Mouse (Mus musculus): Measurements from ENCODE around the gene 4930595D18Rik.

Gene 4930595D18Rik

DNA sequence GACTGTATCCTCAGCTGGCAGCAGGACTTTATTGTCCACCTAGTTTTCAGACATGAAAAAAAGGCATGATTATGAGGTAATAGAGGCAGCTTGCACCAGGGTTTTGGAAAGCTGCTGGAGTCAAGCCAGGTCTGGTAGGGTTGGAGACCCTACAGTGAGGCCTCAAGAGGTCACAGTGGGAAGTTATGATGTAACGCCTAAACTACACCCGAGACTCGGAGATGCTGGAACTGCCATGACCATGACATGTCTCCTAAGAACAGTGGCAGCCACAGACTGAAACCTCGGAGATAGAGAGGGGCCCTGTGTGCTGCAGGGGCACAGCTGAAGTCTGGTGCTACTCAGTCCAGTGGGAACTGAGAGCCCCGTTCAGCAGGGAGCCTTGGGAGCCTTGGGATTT is at the start of gene 4930595D18Rik:
TSS of gene 4930595D18Rik (minus strand) at position 16 of the 400 bp plus-strand sequence.
- no peak for DNase-seq (ENCODE audit: low read depth, low spot score)

GRCm38 (mm10) chr12:111233798-111234197 is 49.5 kb upstream of the 4930595D18Rik start:
- no peak for DNase-seq (ENCODE audit: low read depth, low spot score)

DNA sequence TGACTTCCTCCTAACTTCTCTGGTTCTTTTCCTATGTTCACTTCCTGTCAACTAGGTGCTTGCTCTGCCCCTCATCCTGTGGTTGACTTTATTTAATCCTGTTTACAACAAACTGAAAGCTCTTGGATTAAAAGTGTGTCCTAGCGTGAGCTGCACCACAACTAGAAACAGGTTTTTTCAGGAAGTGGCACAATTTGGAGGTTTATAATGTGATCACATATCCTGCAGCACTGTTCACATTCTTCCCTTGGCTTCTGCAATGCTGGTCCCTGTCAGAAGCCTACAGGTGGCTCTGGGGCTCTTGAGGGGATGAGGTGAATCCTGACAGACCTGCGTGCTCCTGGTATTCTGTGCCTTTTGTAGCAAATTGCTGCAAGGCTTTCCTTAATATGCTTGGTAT is 46.5 kb upstream of the 4930595D18Rik start:
- no peak for DNase-seq (ENCODE audit: low read depth, low spot score)

GRCm38 (mm10) chr12:111228488-111228887 is 44.2 kb upstream of the 4930595D18Rik start:
- no peak for DNase-seq (ENCODE audit: low read depth, low spot score)

GRCm38 (mm10) chr12:111227410-111227809 is 43.1 kb upstream of the 4930595D18Rik start:
- no peak for DNase-seq (ENCODE audit: low read depth, low spot score)

GRCm38 (mm10) chr12:111225197-111225780 is 41.0 kb upstream of the 4930595D18Rik start:
- DNase-seq (ENCODE audit: low read depth, low spot score), result no peak

- DNase-seq (ENCODE audit: low read depth, low spot score), result no peak
These were observed 34.6 kb upstream of the 4930595D18Rik start for GRCm38 (mm10) chr12:111218867-111219266.

DNA sequence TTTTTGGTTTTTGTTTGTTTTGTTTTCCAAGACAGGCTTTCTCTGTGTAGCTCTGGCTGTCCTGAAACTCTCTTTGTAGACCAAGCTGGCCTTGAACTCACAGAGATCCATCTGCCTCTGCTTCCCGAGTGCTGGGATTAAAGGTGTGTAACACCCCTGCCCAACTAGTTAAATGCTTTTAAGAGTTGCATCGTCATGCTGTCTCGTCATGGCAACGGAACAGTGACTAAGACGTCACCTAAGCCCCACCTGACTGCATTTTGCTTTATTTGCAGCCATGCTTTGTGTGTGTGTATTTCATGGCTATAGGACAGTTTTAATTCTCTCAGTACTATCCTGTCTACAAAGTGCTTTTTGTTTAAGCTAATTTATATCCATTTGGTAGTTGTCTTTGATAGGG is 27.4 kb upstream of the 4930595D18Rik start:
- DNase-seq (ENCODE audit: low read depth, low spot score), result no peak

DNA sequence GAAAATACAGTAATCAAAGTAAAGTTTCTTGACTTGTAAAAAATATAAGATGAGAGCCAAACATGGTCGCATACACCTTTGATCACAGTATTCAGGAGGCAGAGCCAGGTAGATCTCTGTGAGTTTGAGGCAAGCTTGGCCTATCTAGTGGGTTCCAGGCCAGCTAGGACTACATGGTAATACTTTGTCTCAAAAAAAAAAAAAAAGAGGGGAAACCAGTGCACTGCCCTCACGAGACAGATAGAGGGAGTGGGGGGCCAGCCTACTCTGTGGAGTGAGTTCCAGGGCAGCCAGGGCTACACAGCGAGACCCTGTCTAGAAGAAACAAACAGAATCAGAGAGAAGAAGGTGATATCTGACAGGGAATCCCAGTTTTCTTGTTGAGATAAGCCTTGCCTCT is 23.4 kb upstream of the 4930595D18Rik start:
- no peak for DNase-seq (ENCODE audit: low read depth, low spot score)

- no peak for DNase-seq (ENCODE audit: low read depth, low spot score)
These were observed 19.7 kb upstream of the 4930595D18Rik start for GRCm38 (mm10) chr12:111203945-111204344.

DNA sequence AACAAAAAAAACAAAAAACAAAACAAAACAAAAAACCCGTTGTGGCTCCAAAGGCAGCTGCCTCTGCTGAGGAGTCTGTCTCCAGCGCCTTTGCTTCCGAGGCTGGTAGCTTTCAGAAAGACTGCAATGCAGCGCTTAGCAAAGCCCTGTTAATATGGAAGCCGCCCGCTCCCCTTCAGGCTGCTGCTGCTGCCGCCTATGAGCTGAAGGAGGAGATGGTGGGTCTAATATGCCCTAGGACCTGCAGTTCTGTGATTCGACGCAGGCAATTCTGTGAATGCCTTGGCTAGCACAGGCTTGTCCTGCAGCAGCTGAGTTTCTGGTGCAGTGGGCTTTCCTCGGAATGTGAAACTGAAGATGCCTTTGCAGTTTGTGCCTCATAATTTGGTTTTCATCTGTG is 18.8 kb upstream of the 4930595D18Rik start:
- DNase-seq (ENCODE audit: low read depth, low spot score), result no peak

DNA sequence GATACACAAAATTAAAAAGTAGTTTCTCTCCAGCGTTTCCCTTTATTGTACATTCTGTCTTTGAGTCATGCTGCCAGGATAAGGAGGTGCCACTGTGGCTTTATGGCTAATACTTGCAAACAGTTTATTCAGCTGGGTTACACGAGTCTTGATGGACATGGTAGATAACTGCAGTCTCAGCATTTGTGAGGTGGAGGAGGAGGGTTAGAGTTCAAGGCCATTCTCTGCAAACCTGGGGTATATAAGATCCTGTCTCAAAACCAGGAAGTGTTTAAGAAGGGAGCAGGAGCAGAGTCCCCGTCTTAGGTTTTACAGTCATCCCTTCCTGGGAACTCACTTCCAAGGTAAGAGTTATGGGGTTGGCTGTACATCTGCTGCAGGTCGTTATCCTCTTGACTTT is 12.3 kb upstream of the 4930595D18Rik start:
- no peak for DNase-seq (ENCODE audit: low read depth, low spot score)

DNA sequence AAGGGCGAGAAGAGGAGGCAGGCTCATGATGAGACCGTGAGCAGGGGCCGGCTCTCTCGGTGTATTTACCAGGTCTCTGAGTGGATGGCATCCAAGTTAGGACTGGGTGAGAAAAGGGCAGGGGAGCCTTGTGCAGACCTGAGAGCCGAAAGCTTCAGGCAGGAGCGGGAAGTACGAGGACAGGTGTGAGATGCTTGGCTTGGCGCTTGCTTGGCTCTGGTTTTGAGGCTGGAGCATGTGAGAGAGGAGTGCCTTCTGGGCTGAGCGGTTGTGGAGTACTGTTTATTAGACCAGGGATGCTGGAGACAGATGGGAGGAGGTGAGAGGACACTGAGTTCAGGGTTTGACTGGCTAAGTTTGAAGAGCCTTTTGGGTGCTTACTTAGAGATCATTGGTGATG is 9.0 kb upstream of the 4930595D18Rik start:
- no peak for DNase-seq (ENCODE audit: low read depth, low spot score)

DNA sequence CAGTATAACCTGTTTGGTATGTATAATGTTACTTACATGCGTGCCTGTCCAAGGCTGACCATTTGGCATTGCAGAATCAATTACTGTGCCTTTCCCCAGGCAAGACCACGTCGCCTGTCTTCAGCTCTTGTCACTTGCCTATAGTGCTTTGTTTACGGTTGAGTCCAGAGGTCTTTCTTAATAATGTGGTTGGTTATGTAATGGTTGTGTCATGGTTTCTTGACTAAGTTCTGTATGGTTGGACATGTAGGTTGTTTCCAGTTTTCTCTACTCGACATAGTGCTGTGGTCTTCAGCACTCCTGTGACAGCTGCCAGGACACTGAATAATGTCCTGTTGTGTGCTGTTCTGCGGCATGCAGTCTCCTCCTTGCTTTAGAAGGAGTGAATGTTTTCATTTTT is 8.5 kb upstream of the 4930595D18Rik start:
- no peak for DNase-seq (ENCODE audit: low read depth, low spot score)

DNA sequence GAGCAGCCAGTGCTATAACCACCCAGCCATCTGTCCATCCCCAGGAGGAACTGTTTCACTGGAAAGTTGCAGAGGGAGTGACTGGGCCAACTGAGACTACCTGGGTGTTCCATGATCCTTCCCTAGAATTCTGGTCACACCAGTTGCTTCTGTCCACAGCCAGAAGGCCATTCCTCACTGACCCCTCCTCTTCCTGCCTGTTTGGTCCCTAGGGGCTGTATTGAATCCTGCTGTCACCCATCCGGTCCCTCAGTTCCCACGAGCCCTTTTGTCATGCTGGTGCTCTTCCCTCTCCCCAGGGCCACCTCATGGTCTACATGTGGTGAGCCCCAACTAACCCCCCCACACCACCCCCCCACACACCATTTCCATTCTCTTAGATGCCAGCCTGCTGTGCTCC is 6.6 kb upstream of the 4930595D18Rik start:
- no peak for DNase-seq (ENCODE audit: low read depth, low spot score)

DNA sequence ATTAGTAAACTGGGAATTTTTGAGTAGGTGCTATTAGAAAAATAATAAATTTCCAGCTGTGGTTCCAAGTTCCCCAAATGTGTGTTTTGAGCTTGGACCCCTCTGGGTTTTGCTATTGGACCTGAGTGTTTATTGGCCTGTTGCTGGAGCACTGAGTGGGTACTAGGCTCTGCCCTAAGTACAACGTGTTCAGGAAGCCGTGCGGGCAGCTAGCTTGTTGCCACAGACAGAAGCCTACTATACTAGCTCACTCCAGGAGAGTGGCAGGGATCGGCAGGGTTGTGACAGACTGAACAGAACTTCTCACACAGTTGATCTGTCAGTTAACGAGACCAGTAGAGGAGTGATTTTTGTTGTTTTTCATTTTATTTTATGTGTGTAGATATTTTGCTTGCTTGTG is 6.1 kb upstream of the 4930595D18Rik start:
- no peak for DNase-seq (ENCODE audit: low read depth, low spot score)

GRCm38 (mm10) chr12:111188295-111188694 is 4.0 kb upstream of the 4930595D18Rik start:
- DNase-seq (ENCODE audit: low read depth, low spot score), result no peak

DNA sequence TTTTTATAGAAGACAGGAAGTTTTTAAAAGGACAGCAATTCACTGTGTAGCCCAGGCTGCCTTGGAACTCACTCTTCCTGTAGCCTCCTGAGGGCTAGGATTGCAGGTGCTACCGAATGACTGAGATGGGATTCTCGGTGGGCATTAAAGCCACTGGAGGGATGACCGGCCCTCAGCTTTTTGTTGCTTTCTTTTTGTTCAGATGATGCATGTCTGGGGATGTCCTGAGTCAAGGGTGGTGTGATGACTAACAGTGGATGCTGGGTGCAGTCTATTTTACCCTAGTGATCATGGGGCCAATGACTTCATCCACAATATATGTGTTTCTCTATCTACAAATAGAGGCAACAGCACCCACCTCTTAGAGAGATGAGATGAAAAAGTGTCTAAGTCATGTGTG is 2.7 kb upstream of the 4930595D18Rik start:
- peak; percentile 60 for DNase-seq (ENCODE audit: low read depth, low spot score)

DNA sequence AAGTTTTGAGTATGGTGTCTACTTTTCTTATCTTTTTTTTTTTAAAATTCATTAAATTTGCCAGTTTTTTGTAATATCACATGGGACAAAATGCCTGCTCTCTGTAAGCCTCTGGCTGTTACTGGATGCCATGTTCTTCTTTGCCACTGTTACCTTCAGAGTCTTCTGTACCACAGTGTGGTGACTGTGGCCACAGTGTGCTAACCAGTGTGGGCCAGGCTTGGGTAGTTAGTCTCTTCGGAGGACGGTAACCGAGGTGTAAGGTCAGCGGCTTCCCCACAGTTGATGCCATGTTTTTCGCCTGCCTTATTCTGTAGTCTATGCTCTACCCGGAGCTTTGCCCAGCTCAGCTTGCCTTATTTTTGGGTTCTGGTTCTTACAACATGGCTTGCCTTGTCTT is 1.9 kb downstream of the 4930595D18Rik start:
- DNase-seq (ENCODE audit: low read depth, low spot score), result no peak

- DNase-seq (ENCODE audit: low read depth, low spot score), result no peak
These were observed 2.4 kb downstream of the 4930595D18Rik start for GRCm38 (mm10) chr12:111181848-111182247.

GRCm38 (mm10) chr12:111178772-111179171 is 5.5 kb downstream of the 4930595D18Rik start:
- DNase-seq (ENCODE audit: low read depth, low spot score), result no peak

DNA sequence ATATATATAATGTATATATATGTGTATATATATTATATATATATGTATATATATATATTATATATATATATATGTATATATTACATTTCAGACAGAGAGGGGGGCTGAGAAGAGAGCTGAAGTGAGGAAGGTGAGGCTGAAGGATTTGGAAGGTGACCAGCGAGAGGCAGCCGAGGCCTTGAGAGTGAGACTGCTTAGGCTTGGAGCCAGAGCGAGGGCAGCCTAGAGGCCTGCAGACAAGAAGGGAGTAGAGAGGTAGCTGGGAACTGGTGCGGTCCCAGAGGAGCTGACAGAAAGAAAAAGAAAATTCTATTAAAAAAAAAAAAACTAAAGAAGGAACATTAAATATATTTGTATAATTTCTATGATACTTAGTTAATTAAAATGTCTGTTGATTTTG is 15.4 kb downstream of the 4930595D18Rik start:
- DNase-seq (ENCODE audit: low read depth, low spot score), result no peak

DNA sequence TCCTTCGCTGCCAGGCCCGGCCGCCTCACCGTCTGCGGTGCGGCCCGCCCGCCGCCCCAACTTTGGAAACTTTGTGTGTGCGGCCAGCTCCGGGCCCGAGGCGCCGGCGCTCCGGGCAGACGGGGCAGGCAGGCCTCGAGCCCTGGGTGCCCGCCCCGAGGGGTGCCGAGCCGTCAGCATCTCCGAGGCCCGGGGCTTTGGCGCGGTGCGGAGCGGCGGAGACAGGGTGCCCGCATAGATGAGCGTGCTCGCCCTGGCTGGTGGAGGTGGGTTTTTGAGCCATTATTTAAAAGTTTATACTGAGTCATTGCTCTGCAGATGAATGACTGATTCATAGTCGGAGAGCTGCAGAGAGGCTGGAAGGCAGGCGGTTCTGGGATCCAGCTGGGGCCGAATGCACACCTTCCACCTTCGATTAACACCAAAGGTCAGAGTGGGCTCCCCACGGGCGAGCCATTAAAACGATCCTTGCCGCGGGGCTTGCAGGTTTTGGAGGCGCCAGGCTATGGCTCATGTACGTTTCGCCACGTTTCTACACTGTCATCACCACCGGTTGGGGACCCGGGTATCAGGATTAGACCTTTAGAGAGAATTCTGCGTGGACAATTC is 17.5 kb downstream of the 4930595D18Rik start:
- peak; percentile 46 for DNase-seq (ENCODE audit: low read depth, low spot score)
